Mouse (Mus musculus): ENCODE measurements at regions not wholly inside any gene's neighbourhood (a gene's known extent, or its start where the extent isn't known, plus 50 kb on each side); places are given as distances from the start of the nearest gene placed in this dataset.

GRCm38 (mm10) chr1:61306296-61306695 is 328.6 kb downstream of the Icos start:
- TF ChIP-seq POLR2A (IDR thresholded peaks at IDR 0.05; ENCODE audit: extremely low read depth, insufficient read depth, low read length) (no peak), CTCF (IDR thresholded peaks at IDR 0.05; ENCODE audit: low read depth, low read length) (no peak)
- H3K4me1 ChIP-seq (ENCODE audit: control insufficient read depth, insufficient read depth, low read length) = no peaks in the 10 kb centered on the region
- DNase-seq (ENCODE audit: extremely low read depth, low read depth, low spot score) = no peak
- no peaks in the 10 kb centered on the region for H3K79me2 ChIP-seq (ENCODE audit: control insufficient read depth, insufficient read depth, low read length)
- no peak overlapping the region for H3K9ac ChIP-seq (ENCODE audit: low read depth, low read length)
- H3K27ac ChIP-seq (replicated peaks; ENCODE audit: insufficient read depth, low read depth, low read length) = no peak overlapping the region
- no peaks in the 10 kb centered on the region for H3K36me3 ChIP-seq (ENCODE audit: control insufficient read depth, insufficient read depth, low read length)
- WGBS = 91% methylated on average over 8 of the region's 8 CpGs
- H3K4me3 ChIP-seq (ENCODE audit: insufficient read depth, low read depth, low read length) = no peak overlapping the region
- no peaks in the 10 kb centered on the region for H3K27me3 ChIP-seq (ENCODE audit: control insufficient read depth, insufficient read depth, low read length)

- Histone ChIP-seq H3K27ac (replicated peaks; ENCODE audit: insufficient read depth, low read depth, low read length) (no peak overlapping the region), H3K27me3 (ENCODE audit: control insufficient read depth, insufficient read depth, low read length) (no peaks in the 10 kb centered on the region), H3K79me2 (ENCODE audit: control insufficient read depth, insufficient read depth, low read length) (no peaks in the 10 kb centered on the region), H3K36me3 (ENCODE audit: control insufficient read depth, insufficient read depth, low read length) (no peaks in the 10 kb centered on the region), H3K9ac (ENCODE audit: low read depth, low read length) (no peak overlapping the region), H3K4me3 (ENCODE audit: insufficient read depth, low read depth, low read length) (no peak overlapping the region), H3K4me1 (ENCODE audit: control insufficient read depth, insufficient read depth, low read length) (no peaks in the 10 kb centered on the region)
- 75% methylated on average over 1 of the region's 1 CpGs for WGBS
- TF ChIP-seq CTCF (IDR thresholded peaks at IDR 0.05; ENCODE audit: low read depth, low read length) (no peak), POLR2A (IDR thresholded peaks at IDR 0.05; ENCODE audit: extremely low read depth, insufficient read depth, low read length) (no peak)
- no peak for DNase-seq (ENCODE audit: extremely low read depth, low read depth, low spot score)
These were observed 329.1 kb upstream of the Pard3b start for GRCm38 (mm10) chr1:61309563-61309962.

- H3K79me2 ChIP-seq (ENCODE audit: control insufficient read depth, insufficient read depth, low read length) = no peaks in the 10 kb centered on the region
- no peak overlapping the region for H3K9ac ChIP-seq (ENCODE audit: low read depth, low read length)
- H3K36me3 ChIP-seq (ENCODE audit: control insufficient read depth, insufficient read depth, low read length) = no peaks in the 10 kb centered on the region
- TF ChIP-seq CTCF (IDR thresholded peaks at IDR 0.05; ENCODE audit: low read depth, low read length) (no peak), POLR2A (IDR thresholded peaks at IDR 0.05; ENCODE audit: extremely low read depth, insufficient read depth, low read length) (no peak)
- H3K27ac ChIP-seq (replicated peaks; ENCODE audit: insufficient read depth, low read depth, low read length) = no peak overlapping the region
- no peaks in the 10 kb centered on the region for H3K4me1 ChIP-seq (ENCODE audit: control insufficient read depth, insufficient read depth, low read length)
- 92% methylated on average over 3 of the region's 3 CpGs for WGBS
- H3K4me3 ChIP-seq (ENCODE audit: insufficient read depth, low read depth, low read length) = no peak overlapping the region
- DNase-seq (ENCODE audit: extremely low read depth, low read depth, low spot score) = no peak
- H3K27me3 ChIP-seq (ENCODE audit: control insufficient read depth, insufficient read depth, low read length) = no peaks in the 10 kb centered on the region
These were observed 328.4 kb upstream of the Pard3b start for GRCm38 (mm10) chr1:61310063-61310760.

GRCm38 (mm10) chr1:61310761-61311090 is 327.9 kb upstream of the Pard3b start:
- Histone ChIP-seq H3K4me1 (ENCODE audit: control insufficient read depth, insufficient read depth, low read length) (no peaks in the 10 kb centered on the region), H3K79me2 (ENCODE audit: control insufficient read depth, insufficient read depth, low read length) (no peaks in the 10 kb centered on the region), H3K36me3 (ENCODE audit: control insufficient read depth, insufficient read depth, low read length) (no peaks in the 10 kb centered on the region), H3K27me3 (ENCODE audit: control insufficient read depth, insufficient read depth, low read length) (no peaks in the 10 kb centered on the region), H3K27ac (replicated peaks; ENCODE audit: insufficient read depth, low read depth, low read length) (no peak overlapping the region), H3K4me3 (ENCODE audit: insufficient read depth, low read depth, low read length) (no peak overlapping the region), H3K9ac (ENCODE audit: low read depth, low read length) (no peak overlapping the region)
- DNase-seq (ENCODE audit: extremely low read depth, low read depth, low spot score) = no peak
- TF ChIP-seq POLR2A (IDR thresholded peaks at IDR 0.05; ENCODE audit: extremely low read depth, insufficient read depth, low read length) (no peak), CTCF (IDR thresholded peaks at IDR 0.05; ENCODE audit: low read depth, low read length) (no peak)
- WGBS = 71% methylated on average over 2 of the region's 2 CpGs

GRCm38 (mm10) chr1:61313196-61313595 is 325.4 kb upstream of the Pard3b start:
- no peaks in the 10 kb centered on the region for H3K4me1 ChIP-seq (ENCODE audit: control insufficient read depth, insufficient read depth, low read length)
- no peak overlapping the region for H3K4me3 ChIP-seq (ENCODE audit: insufficient read depth, low read depth, low read length)
- WGBS = 88% methylated on average over 4 of the region's 4 CpGs
- no peaks in the 10 kb centered on the region for H3K27me3 ChIP-seq (ENCODE audit: control insufficient read depth, insufficient read depth, low read length)
- H3K27ac ChIP-seq (replicated peaks; ENCODE audit: insufficient read depth, low read depth, low read length) = no peak overlapping the region
- TF ChIP-seq CTCF (IDR thresholded peaks at IDR 0.05; ENCODE audit: low read depth, low read length) (no peak), POLR2A (IDR thresholded peaks at IDR 0.05; ENCODE audit: extremely low read depth, insufficient read depth, low read length) (no peak)
- H3K9ac ChIP-seq (ENCODE audit: low read depth, low read length) = no peak overlapping the region
- no peaks in the 10 kb centered on the region for H3K36me3 ChIP-seq (ENCODE audit: control insufficient read depth, insufficient read depth, low read length)
- DNase-seq (ENCODE audit: extremely low read depth, low read depth, low spot score) = no peak
- no peaks in the 10 kb centered on the region for H3K79me2 ChIP-seq (ENCODE audit: control insufficient read depth, insufficient read depth, low read length)

GRCm38 (mm10) chr1:61316261-61316660 is 322.4 kb upstream of the Pard3b start:
- H3K79me2 ChIP-seq (ENCODE audit: control insufficient read depth, insufficient read depth, low read length) = no peaks in the 10 kb centered on the region
- WGBS = 93% methylated on average over 4 of the region's 4 CpGs
- no peak overlapping the region for H3K27ac ChIP-seq (replicated peaks; ENCODE audit: insufficient read depth, low read depth, low read length)
- H3K36me3 ChIP-seq (ENCODE audit: control insufficient read depth, insufficient read depth, low read length) = no peaks in the 10 kb centered on the region
- DNase-seq (ENCODE audit: extremely low read depth, low read depth, low spot score) = no peak
- no peaks in the 10 kb centered on the region; the same call in 1 of the 2 replicates for H3K27me3 ChIP-seq (ENCODE audit: control insufficient read depth, insufficient read depth, low read length)
- no peak overlapping the region for H3K4me3 ChIP-seq (ENCODE audit: insufficient read depth, low read depth, low read length)
- TF ChIP-seq CTCF (IDR thresholded peaks at IDR 0.05; ENCODE audit: low read depth, low read length) = no peak
- TF ChIP-seq POLR2A (IDR thresholded peaks at IDR 0.05; ENCODE audit: extremely low read depth, insufficient read depth, low read length) = no peak
- H3K4me1 ChIP-seq (ENCODE audit: control insufficient read depth, insufficient read depth, low read length) = no peaks in the 10 kb centered on the region
- H3K9ac ChIP-seq (ENCODE audit: low read depth, low read length) = no peak overlapping the region

All from liver, adult 2 months (tissue).